Mouse (Mus musculus) layer of hippocampus, adult 2 months (tissue): ENCODE measurements around the gene Kdm4a. TPM values are rescaled to one million over a fixed set of nuclear protein-coding genes. Genes with fewer than 3 reads are reported as not detected.

Experiments used
- DNase-seq, 2 experiments: peaks; one replicate each; pipeline ENCODE4 v3.0.0; 2022; ENCODE audit warnings: low spot score in 2 of 2
- H3K27ac ChIP-seq: fragments of 200-600 bp; 2 replicates; pipeline ENCODE4 v1.8.1; 2022
- H3K4me3 ChIP-seq: fragments of 200-600 bp; 2 replicates; pipeline ENCODE4 v1.8.1; 2022; ENCODE audit warnings: mild to moderate bottlenecking
- CTCF ChIP-seq: fragments of 200-600 bp; conservative IDR thresholded peaks from 2 replicates; pipeline ENCODE4 v1.8.1; 2022; ENCODE audit warnings: antibody characterized with exemption, mild to moderate bottlenecking, moderate library complexity
- total RNA-seq, 2 experiments: library from RNA; stranded (reverse); gene quantifications; 2 replicates each; pipeline ENCODE4 v1.2.3; 2021

Kdm4a gene
- total RNA-seq, 2 experiments from 2014 or later, result 48.8 to 50.1 TPM

- no peak for DNase-seq
- no peak for TF ChIP-seq CTCF
- Histone ChIP-seq H3K4me3 (no peak overlapping the region), H3K27ac (no peak overlapping the region)
Measured at GRCm38 (mm10) chr4:118198606-118199005, 18.8 kb upstream of the Kdm4a start.

GRCm38 (mm10) chr4:118196185-118196584 lies 16.3 kb upstream of the Kdm4a start:
- H3K4me3 ChIP-seq, result no peak overlapping the region
- no peak overlapping the region for H3K27ac ChIP-seq
- DNase-seq, result no peak
- TF ChIP-seq CTCF, result no peak

GRCm38 (mm10) chr4:118180301-118181080 lies 648 bp upstream of the Kdm4a start:
- DNase-seq, result no peak
- H3K27ac ChIP-seq, result peak overlapping the region; percentile 99
- no peak for TF ChIP-seq CTCF
- peak overlapping the region; percentile 87 for H3K4me3 ChIP-seq

- no peak for DNase-seq
- Histone ChIP-seq H3K4me3 (peak overlapping the region; percentile 87), H3K27ac (peak overlapping the region; percentile 99)
- TF ChIP-seq CTCF, result no peak
Measured at GRCm38 (mm10) chr4:118178952-118179466, 834 bp downstream of the Kdm4a start.

GRCm38 (mm10) chr4:118172461-118172860 lies 7.4 kb downstream of the Kdm4a start:
- DNase-seq, result no peak
- Histone ChIP-seq H3K27ac (no peak overlapping the region), H3K4me3 (no peak overlapping the region)
- TF ChIP-seq CTCF, result no peak

GRCm38 (mm10) chr4:118171006-118171405 lies 8.8 kb downstream of the Kdm4a start:
- peak in 1 of 2 experiments; percentile 4 for DNase-seq
- no peak overlapping the region for H3K4me3 ChIP-seq
- TF ChIP-seq CTCF, result peak; percentile 69
- H3K27ac ChIP-seq, result no peak overlapping the region

- Histone ChIP-seq H3K4me3 (no peak overlapping the region), H3K27ac (no peak overlapping the region)
- no peak for TF ChIP-seq CTCF
- DNase-seq, result no peak
Measured at GRCm38 (mm10) chr4:118162123-118162522, 17.7 kb downstream of the Kdm4a start.

GRCm38 (mm10) chr4:118157666-118158065 lies 22.2 kb downstream of the Kdm4a start:
- TF ChIP-seq CTCF, result no peak
- H3K27ac ChIP-seq, result peak overlapping the region; percentile 66; the same call in 1 of the 2 replicates
- H3K4me3 ChIP-seq, result no peak overlapping the region
- DNase-seq, result no peak

GRCm38 (mm10) chr4:118156559-118156958 lies 23.3 kb downstream of the Kdm4a start:
- Histone ChIP-seq H3K27ac (peak overlapping the region; percentile 66), H3K4me3 (no peak overlapping the region; the same call in 1 of the 2 replicates)
- TF ChIP-seq CTCF, result no peak
- DNase-seq, result peak in 1 of 2 experiments; percentile 71

- no peak overlapping the region for H3K4me3 ChIP-seq
- no peak for TF ChIP-seq CTCF
Measured at GRCm38 (mm10) chr4:118154889-118155288, 25.0 kb downstream of the Kdm4a start.

GRCm38 (mm10) chr4:118152020-118152785 lies 27.6 kb downstream of the Kdm4a start:
- no peak for DNase-seq
- peak overlapping the region; percentile 46; the same call in 1 of the 2 replicates for H3K27ac ChIP-seq
- TF ChIP-seq CTCF, result no peak
- no peak overlapping the region for H3K4me3 ChIP-seq

More at GRCm38 (mm10) chr4:118154889-118155288, 25.0 kb downstream of the Kdm4a start:
- H3K27ac ChIP-seq, result peak overlapping the region; percentile 66; the same call in 1 of the 2 replicates
- no peak for DNase-seq

- Histone ChIP-seq H3K27ac (peak overlapping the region; percentile 85), H3K4me3 (no peak overlapping the region)
- no peak for TF ChIP-seq CTCF
- DNase-seq, result no peak
Measured at GRCm38 (mm10) chr4:118150804-118151203, 29.0 kb downstream of the Kdm4a start.
